Comparison of ENCODE assay signal across 20 mouse cellular contexts in genomic region chr6:92714748-92715147, GRCm38 (mm10). TPM values are rescaled to one million over a fixed set of nuclear protein-coding genes. Genes with fewer than 3 reads are reported as not detected.
DNase-seq lines count a peak whose midpoint lies in the region.
"Had no signal": no experiment of that assay in that cellular context is flagged by ENCODE, and none has a peak within 500 bp of the region (broad histone marks: within the 10 kb centered on the region; RNA-seq: fewer than 3 reads in every experiment).

No protein-coding gene starts in this region.

- DNase-seq in adrenal gland, adult (ENCODE audit: inconsistent age in 2 of 2, low spot score in 1 of 2): peak; percentile 33 to 60
- no peak for DNase-seq in adrenal gland, postnatal 25 days
- DNase-seq in adrenal gland, adult 2 months: peak; percentile 22
- no peak for DNase-seq in adrenal gland, postnatal 4 days (ENCODE audit: low spot score in 2 of 2)
- DNase-seq in heart, adult 11 months: peak; percentile 67
- DNase-seq in heart, adult 8-10 months (ENCODE audit: low spot score): no peak
- DNase-seq: adrenal gland, adult 8-10 months; adrenal gland, postnatal 10 days; adrenal gland, postnatal 14 days; B cell, adult 2 months; cerebellum, adult 11 months; cerebellum, adult 11-12 months; cerebellum, adult 18-20 months; cerebellum, adult 2 months; cerebellum, adult 8-10 months; cerebellum, adult 9-10 months; cerebellum, adult 9-11 months had no signal

RNA-seq across cellular contexts. Expression of gene Prickle2, which starts 8.8 kb away (rescaled TPM):
- 8.3 and 9.5 TPM in 2 replicates for total RNA-seq in adrenal gland, postnatal 25 days (2021)
- total RNA-seq in adrenal gland, adult 2 months (2021): 10 to 100 TPM in 1 of 2 experiments, 1 to 10 TPM in 1; 5.0 to 11.1 TPM
- 1.8 and 2.4 TPM in 2 replicates for polyA plus RNA-seq in adrenal gland, adult 2 months (2012; rRNA removed)
- total RNA-seq in adrenal gland, postnatal 4 days (2021): 10 to 100 TPM; 12.1 to 14.2 TPM
- 1 to 10 TPM; 4.2 to 5.7 (median 5.1) TPM for total RNA-seq in heart, adult 8-10 months (2022)
- total RNA-seq: CH12.LX, MEL had no signal
- polyA plus RNA-seq: G1E had no signal

Comparison
In these comparisons a context has a peak if more than half of its experiments do, and no peak if none do; other contexts are left out.
1. DNase-seq: peak in adrenal gland, adult (2 of 2), adrenal gland, adult 2 months (single experiment) and heart, adult 11 months (single experiment); none in adrenal gland, postnatal 25 days (single experiment), adrenal gland, postnatal 4 days (0 of 2) and heart, adult 8-10 months (single experiment).